Mouse (Mus musculus): ENCODE results near the gene Zswim3.

DNA sequence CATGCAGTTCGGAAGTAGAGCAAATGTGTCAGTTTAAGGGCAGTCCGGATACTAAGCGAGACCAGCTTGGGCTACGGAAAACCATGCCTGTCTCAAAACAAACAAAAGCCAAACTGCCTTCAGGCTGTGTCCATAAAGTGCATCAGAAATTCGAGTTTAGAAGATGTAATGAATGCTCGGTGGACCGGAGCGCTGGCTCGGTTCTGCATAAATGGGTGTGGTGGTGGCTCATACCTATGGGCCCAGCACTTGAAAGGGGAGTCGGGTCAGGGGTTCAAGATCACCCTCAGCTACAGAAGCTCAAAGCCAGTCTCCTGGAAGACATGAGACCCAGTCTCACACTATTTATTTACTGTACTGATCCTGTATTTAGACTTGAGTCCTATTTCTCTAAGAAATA is 17.1 kb upstream of the Zswim3 start:
- TF ChIP-seq CTCF (IDR thresholded peaks at IDR 0.05; ENCODE audit: borderline replicate concordance, insufficient read depth, low read depth, low read length): no peak
- TF ChIP-seq POLR2A (IDR thresholded peaks at IDR 0.05; ENCODE audit: borderline replicate concordance, insufficient read depth, low read length): no peak

All from cerebellum, adult 2 months (tissue).